Mouse (Mus musculus): Measurements from ENCODE around the gene Best2. TPM values are rescaled to one million over a fixed set of nuclear protein-coding genes. Genes with fewer than 3 reads are reported as not detected.
A peak's percentile ranks its signal among the peaks of the same experiment; 100 is the strongest.

Best2 gene
- polyA plus RNA-seq, 1 experiment from 2014 or later = not detected

DNA sequence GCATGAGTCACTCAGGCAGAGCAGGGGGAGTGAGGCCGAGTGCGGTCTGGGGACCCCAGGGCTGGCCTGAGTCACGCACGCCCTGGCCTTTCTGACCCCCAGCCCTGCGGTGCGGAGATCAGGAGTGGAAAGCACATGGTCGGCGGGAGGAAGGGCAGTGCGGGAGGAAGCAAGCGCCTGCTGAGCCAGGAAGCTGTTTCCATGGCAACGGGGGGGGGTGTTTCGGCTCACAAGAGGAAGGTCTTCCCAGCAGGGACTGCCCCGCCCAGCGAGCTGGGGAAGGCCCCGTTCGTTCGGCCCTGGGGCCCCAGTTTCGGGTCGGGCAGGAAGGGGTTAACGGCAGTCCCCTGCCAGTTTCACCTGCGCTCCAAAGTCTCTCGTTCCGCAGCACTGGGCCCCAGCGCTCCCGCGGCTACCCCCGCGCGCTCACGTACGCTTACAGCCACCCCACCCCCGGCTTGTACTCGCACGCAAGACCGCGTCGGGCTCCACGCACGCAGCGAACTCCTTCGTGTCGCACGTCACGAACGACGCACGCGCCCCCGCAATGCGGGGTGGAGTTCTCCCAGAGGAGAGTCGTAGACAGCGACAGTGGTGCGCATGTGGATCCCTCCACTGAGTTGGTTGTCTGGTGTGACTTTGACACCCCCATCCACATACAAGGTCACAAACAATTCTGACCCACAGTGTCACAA is 28.5 kb downstream of the Best2 start:
- WGBS = under 1% methylated on average over 53 of the region's 53 CpGs
- H3K4me1 ChIP-seq (replicated peaks) = peaks cover 63% of the 10 kb centered on the region
- H3K4me3 ChIP-seq = peak overlapping the region; percentile 66
- H3K36me3 ChIP-seq = no peaks in the 10 kb centered on the region
- DNase-seq (ENCODE audit: low spot score) = peak; percentile 84
- no peaks in the 10 kb centered on the region for H3K9me3 ChIP-seq
- peak overlapping the region; percentile 84 for H3K27ac ChIP-seq
- H3K27me3 ChIP-seq (ENCODE audit: insufficient read depth, poor library complexity, severe bottlenecking) = peaks cover 80% of the 10 kb centered on the region

GRCm38 (mm10) chr8:84985049-84985683 is 29.2 kb downstream of the Best2 start:
- WGBS = under 1% methylated on average over 23 of the region's 23 CpGs
- Histone ChIP-seq H3K9me3 (no peaks in the 10 kb centered on the region), H3K4me3 (peak overlapping the region; percentile 66), H3K4me1 (replicated peaks) (peaks cover 65% of the 10 kb centered on the region), H3K27me3 (ENCODE audit: insufficient read depth, poor library complexity, severe bottlenecking) (peaks cover 87% of the 10 kb centered on the region), H3K36me3 (no peaks in the 10 kb centered on the region), H3K27ac (peak overlapping the region; percentile 84)
- DNase-seq (ENCODE audit: low spot score) = no peak

DNA sequence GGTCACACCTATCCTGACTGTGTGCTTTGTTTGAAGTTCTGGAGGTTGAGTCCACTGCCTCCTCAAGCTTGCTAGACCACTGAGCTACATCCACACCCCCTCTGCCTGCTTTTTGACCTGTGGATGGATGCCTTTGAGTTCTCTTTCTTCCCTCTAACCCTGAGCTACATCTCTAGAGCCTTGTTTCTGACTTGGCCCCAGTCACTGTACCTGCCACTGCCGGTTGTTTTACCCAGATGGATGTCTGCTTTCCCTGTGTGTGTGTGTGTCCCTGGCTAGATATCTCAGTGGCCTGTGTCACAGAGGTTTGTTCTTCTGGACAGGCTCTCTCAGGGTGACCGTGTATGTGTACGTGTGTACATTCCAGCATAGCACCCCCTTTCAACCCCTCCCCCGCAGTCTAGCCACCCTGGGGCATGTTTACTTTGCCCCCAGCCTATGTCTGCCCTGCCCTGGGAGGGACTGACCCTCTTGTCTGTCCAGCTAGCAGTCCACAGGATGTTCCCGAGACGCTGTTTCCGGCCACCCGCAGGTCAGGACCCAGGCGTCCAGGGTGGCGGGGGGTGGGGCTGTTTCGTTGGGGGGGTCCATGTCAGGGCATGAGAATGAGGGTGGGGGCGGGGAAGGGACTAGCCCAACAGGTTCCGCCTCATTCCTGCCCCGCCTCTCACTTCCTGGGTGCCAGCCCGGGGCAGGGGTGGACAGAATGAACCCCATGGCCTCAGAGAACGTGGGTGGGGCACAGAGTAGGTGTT is 29.9 kb downstream of the Best2 start:
- Histone ChIP-seq H3K9me3 (no peaks in the 10 kb centered on the region), H3K36me3 (no peaks in the 10 kb centered on the region), H3K4me1 (replicated peaks) (peaks cover 65% of the 10 kb centered on the region), H3K4me3 (peak overlapping the region; percentile 66), H3K27ac (peak overlapping the region; percentile 84), H3K27me3 (ENCODE audit: insufficient read depth, poor library complexity, severe bottlenecking) (peaks cover 94% of the 10 kb centered on the region)
- peak; percentile 25 for DNase-seq (ENCODE audit: low spot score)
- WGBS = 9% methylated on average over 16 of the region's 16 CpGs

DNA sequence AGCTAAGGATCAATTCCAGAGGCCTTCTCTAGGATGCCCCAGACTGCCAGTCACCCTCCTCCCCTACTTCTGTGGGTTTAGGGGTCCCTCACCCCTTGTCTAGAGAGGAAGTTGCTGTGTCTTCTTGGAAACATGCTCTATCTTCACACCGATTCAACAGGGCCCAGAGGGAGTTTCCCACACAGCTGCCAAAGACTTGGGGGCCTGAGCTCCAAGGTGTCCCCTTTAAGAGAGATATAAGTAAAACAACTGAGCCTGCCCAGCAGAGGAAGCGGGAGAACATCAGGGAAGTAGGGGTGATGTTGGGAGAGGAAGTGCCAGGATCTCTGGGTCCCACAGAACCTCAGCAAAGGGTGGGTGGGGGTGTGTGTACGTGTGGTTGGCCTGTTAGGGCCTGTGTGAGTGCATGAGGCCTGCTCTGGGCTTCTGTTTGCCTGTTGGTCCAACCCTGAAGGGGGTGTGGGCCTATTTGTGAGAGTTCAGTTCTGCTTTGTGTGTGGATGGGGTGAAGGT is 31.8 kb downstream of the Best2 start:
- Histone ChIP-seq H3K4me3 (no peak overlapping the region), H3K9me3 (no peaks in the 10 kb centered on the region), H3K36me3 (no peaks in the 10 kb centered on the region), H3K4me1 (replicated peaks) (peaks cover 78% of the 10 kb centered on the region), H3K27ac (peak overlapping the region; percentile 35; the same call in 1 of the 2 replicates), H3K27me3 (ENCODE audit: insufficient read depth, poor library complexity, severe bottlenecking) (peaks cover 94% of the 10 kb centered on the region)
- 74% methylated on average over 3 of the region's 3 CpGs for WGBS
- DNase-seq (ENCODE audit: low spot score) = no peak

GRCm38 (mm10) chr8:84981644-84982498 is 32.5 kb downstream of the Best2 start:
- Histone ChIP-seq H3K27me3 (ENCODE audit: insufficient read depth, poor library complexity, severe bottlenecking) (peaks cover 94% of the 10 kb centered on the region), H3K27ac (peak overlapping the region; percentile 35; the same call in 1 of the 2 replicates), H3K4me1 (replicated peaks) (peaks cover 85% of the 10 kb centered on the region), H3K36me3 (no peaks in the 10 kb centered on the region), H3K9me3 (no peaks in the 10 kb centered on the region), H3K4me3 (no peak overlapping the region)
- DNase-seq (ENCODE audit: low spot score) = no peak
- WGBS = 76% methylated on average over 15 of the region's 15 CpGs

DNA sequence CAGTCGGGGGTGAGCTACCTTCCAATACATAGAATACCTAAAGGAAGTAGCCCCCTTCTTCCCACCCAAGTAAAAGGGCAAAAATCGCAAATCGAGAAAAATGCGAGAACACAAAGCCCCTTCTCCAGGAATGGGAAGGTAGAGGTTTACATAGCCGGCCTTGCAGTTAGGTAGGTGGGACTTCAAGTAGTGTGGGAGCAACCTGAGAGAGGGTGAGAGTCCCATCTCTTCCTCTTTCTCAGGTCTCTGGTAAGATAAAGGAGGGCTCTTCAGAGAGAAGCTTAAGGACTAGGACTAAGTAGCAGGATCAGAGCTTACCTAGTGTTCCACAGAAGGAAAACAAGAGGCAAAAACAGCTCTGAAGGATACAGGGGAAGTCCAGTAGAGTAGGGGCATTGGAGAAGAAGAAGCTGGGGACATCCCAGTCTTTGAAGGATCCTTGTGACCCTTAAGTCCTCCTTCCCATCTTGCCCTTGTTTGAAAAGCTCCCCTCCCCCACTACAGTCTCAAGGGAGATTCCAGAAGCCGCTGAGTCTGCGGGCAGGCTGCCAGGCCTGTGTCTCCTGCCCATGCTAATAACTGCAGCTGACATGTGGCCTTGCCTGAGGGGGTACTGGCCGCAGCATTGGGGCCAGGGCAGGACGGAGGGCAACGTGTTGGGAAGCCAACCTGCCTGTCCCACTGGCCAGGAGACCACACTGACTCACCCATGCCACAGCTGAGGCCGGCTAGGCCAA is 33.5 kb downstream of the Best2 start:
- Histone ChIP-seq H3K27me3 (ENCODE audit: insufficient read depth, poor library complexity, severe bottlenecking) (peaks cover 84% of the 10 kb centered on the region), H3K4me3 (peak overlapping the region; percentile 68), H3K4me1 (replicated peaks) (peaks cover 88% of the 10 kb centered on the region), H3K36me3 (no peaks in the 10 kb centered on the region), H3K9me3 (no peaks in the 10 kb centered on the region), H3K27ac (peak overlapping the region; percentile 83)
- DNase-seq (ENCODE audit: low spot score) = peak; percentile 31
- WGBS = 37% methylated on average over 11 of the region's 11 CpGs

- Histone ChIP-seq H3K36me3 (peaks cover 7% of the 10 kb centered on the region), H3K4me3 (peak overlapping the region; percentile 68), H3K27me3 (ENCODE audit: insufficient read depth, poor library complexity, severe bottlenecking) (peaks cover 75% of the 10 kb centered on the region), H3K9me3 (no peaks in the 10 kb centered on the region), H3K27ac (peak overlapping the region; percentile 83), H3K4me1 (replicated peaks) (peaks cover 87% of the 10 kb centered on the region)
- WGBS = 4% methylated on average over 42 of the region's 42 CpGs
- peak; percentile 86 for DNase-seq (ENCODE audit: low spot score)
Observed at GRCm38 (mm10) chr8:84979599-84980421, 34.5 kb downstream of the Best2 start.

DNA sequence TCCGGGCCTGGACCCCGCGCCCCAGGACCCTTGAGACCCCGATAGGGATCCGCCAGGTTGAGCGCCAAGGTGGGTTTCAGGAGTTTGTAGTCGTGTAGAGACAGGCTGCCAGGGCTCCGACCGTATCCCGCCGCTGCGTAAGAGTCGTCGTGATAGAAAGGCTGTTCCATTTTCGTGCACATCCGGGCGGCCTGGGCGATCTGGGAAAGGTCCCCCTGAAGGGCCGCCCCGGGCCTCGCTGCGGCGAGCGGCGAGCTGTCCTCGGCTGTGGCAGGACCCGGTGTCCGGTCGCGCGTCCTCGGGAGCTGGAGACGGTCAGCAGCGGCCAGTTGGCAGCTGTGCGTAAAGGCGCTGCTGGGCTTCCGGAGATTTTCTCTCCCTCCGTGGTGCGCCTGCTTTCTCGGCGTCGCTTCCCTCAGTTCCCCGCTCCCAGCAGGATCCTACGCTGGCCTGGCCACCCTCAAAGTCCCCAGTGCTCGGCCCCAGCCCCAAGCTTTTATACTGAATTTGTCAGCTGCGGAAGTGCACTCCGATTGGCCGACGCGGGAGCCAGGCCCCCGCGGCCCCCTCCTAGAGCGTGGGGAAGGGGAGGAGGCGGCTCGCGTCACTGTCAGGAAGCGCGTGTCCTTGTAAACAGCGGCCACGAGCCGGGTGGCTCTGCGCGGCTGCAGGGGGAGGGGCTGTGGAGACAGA is 35.9 kb downstream of the Best2 start, which contains the start of gene Junb:
Gene Junb, minus strand, starts transcription at position 471 of the 693 bp plus-strand sequence.
- Histone ChIP-seq H3K4me1 (replicated peaks) (peaks cover 79% of the 10 kb centered on the region), H3K27ac (peak within 1 kb of the TSS; percentile 83), H3K36me3 (peaks cover 22% of the 10 kb centered on the region), H3K9me3 (no peaks in the 10 kb centered on the region), H3K27me3 (ENCODE audit: insufficient read depth, poor library complexity, severe bottlenecking) (peaks cover 62% of the 10 kb centered on the region), H3K4me3 (peak within 1 kb of the TSS; percentile 68)
- peak; percentile 85 for DNase-seq (ENCODE audit: low spot score)
- under 1% methylated on average over 63 of the region's 63 CpGs for WGBS

GRCm38 (mm10) chr8:84977435-84978247 is 36.7 kb downstream of the Best2 start:
- Histone ChIP-seq H3K9me3 (no peaks in the 10 kb centered on the region), H3K4me1 (replicated peaks) (peaks cover 77% of the 10 kb centered on the region), H3K36me3 (peaks cover 29% of the 10 kb centered on the region), H3K27me3 (ENCODE audit: insufficient read depth, poor library complexity, severe bottlenecking) (peaks cover 58% of the 10 kb centered on the region), H3K27ac (peak overlapping the region; percentile 82), H3K4me3 (peak overlapping the region; percentile 68)
- DNase-seq (ENCODE audit: low spot score) = peak; percentile 70
- WGBS = under 1% methylated on average over 70 of the region's 70 CpGs
